Mouse (Mus musculus) 3T3-L1 (cell line): ENCODE measurements at regions not wholly inside any gene's neighbourhood (a gene's known extent, or its start where the extent isn't known, plus 50 kb on each side); places are given as distances from the start of the nearest gene placed in this dataset.

Experiments
- DNase-seq: peaks from one replicate; pipeline ENCODE4 v3.0.0-alpha.2; 2015; ENCODE audit warnings: low read depth, low spot score

GRCm38 (mm10) chr3:38697349-38697748 lies 189.4 kb upstream of the Fat4 start:
- no peak for DNase-seq

GRCm38 (mm10) chr3:38695836-38696235 lies 190.9 kb upstream of the Fat4 start:
- DNase-seq = no peak

- no peak for DNase-seq
These were observed 194.0 kb upstream of the Fat4 start for GRCm38 (mm10) chr3:38692768-38693167.

- DNase-seq = no peak
These were observed 199.8 kb upstream of the Ankrd50 start for GRCm38 (mm10) chr3:38684247-38684991.

DNA sequence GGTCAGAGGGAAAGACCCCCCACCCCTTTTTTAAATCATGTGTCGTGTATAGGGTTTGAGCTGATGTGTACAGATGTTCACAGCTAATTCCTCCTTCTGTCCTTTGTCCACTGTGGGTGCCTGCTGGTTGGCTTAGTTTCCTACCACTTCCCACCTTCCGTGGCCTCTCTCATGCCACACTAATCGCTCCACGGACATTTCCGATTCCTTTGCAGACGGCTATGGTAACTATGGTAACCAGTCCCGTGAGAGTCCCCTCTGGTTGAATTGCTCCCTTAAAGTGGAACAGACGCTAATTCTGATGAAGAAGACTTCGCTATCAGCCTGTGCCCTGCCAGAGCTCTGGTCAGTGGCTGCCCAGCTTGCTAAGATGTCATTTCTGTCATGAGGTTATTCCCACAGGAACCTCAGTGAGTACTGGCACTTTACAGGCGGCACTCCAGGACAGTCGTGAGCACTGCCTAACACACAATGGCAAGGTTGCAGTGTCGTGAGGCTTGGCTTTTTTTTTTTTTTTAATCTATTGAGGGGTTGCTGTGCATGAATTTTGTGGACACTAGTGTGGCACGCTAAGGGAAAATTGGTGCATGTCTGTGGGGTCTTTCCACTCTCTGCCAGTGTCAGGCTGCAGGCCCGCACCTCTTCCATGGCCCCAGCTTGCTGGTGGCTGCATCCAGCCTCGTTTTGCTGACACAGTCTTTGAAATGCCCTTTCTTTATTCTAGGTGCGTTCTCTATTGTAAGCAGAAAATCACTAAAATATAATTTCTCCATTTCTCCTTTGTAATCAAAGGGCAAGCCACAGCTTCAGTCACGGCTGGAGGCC lies 179.2 kb upstream of the Ankrd50 start:
- no peak for DNase-seq

GRCm38 (mm10) chr3:38663023-38663422 lies 178.4 kb upstream of the Ankrd50 start:
- DNase-seq = peak; percentile 42

DNA sequence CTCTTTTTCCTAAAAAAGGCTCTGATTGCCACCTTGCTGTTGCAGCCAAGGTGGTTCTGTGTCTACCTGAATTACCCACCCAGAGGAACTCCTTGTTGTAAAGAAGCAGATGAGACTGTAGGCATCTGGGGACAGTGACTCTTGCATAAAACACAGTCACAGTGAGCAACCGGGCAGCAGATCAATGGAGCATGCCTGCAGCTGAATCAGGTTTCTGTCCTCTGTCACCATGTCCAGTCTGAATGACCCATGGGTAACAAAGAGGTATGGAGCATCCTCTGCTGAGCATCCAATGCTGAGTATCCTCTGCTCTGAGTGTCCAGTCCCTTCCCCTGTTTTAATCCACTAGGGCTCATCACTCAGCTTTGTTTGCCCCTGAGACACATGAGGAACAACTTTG lies 172.1 kb upstream of the Ankrd50 start:
- no peak for DNase-seq

DNA sequence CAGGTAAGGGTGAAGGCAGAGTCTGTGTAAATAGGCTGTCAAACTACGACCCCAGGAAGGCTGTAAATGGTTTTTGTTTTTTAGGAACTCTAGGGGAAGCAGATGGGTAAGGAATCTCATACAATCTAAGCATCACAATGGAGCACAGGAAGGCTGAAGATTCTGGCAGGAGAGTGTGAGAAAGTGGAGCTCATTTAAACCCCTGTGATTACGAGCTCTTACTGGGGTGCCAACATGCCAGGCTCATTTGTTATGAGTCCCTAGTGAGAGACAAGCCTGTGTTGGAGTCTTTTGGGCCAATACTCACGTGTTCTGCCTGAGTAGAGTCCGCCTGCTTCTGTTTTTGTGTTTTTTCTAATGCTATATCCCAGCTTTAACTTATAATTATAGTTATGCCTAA lies 169.3 kb upstream of the Ankrd50 start:
- no peak for DNase-seq

GRCm38 (mm10) chr3:38652985-38653685 lies 168.5 kb upstream of the Ankrd50 start:
- no peak for DNase-seq

DNA sequence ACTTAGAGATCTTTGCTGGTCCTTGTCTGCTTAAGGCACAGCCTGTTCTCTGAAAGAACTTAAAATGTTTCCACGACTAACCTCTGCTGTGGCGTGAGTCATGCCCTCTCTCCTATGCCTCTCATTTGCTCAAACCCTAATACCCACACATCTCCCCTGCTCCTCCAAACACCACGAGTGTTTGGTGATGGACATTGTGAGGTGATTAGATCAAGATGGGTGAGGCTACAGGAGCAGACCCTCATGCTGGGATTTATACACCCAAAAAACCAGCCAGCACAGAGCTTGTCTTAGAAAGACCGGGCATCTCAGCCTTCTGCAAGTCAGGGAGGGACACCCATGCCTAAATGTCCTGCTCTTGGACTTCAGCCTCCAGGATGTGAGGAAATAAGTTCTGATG lies 165.5 kb upstream of the Ankrd50 start:
- no peak for DNase-seq

GRCm38 (mm10) chr3:38648633-38649032 lies 164.0 kb upstream of the Ankrd50 start:
- no peak for DNase-seq

- DNase-seq = no peak
These were observed 163.2 kb upstream of the Ankrd50 start for GRCm38 (mm10) chr3:38647737-38648330.

- DNase-seq = no peak
These were observed 157.1 kb upstream of the Ankrd50 start for GRCm38 (mm10) chr3:38641733-38642132.

DNA sequence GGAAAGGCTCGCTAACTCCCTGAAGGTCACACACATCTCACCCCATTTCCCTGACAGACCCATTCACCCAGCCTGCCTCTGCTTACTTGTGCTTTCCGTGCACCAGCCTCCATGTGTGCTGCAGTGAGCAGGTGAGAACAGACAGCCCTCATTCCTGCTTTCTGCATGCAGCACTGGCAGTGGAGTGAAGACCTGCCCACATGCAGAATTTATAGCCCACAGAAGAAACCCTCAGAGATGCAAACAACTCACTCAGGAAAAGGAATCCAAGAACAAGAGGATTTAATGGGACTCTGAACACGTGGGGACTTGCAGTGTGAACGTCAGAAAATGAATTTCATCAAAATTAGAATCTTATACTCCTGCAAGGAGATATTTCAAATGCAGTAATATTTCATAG lies 152.2 kb upstream of the Ankrd50 start:
- DNase-seq = no peak

DNA sequence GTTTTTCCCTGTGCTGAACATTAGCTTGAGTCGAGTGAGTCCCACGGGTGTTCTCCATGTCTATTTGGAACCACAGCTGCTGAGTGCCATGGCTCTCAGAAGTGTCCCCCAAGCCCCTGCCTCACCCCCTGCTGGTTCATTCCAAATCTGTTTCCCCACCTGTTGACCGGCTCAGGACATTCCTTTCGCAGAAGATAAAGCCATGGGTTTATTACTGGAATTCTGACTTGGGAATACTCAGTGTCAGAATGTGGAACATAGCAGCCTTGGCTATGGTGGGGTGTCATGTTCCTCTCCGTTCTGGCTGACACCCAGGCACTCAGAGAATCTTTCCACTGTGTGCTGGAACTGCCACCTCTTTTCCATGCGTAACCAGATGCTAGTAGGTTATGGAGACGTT lies 148.7 kb upstream of the Ankrd50 start:
- DNase-seq = no peak

DNA sequence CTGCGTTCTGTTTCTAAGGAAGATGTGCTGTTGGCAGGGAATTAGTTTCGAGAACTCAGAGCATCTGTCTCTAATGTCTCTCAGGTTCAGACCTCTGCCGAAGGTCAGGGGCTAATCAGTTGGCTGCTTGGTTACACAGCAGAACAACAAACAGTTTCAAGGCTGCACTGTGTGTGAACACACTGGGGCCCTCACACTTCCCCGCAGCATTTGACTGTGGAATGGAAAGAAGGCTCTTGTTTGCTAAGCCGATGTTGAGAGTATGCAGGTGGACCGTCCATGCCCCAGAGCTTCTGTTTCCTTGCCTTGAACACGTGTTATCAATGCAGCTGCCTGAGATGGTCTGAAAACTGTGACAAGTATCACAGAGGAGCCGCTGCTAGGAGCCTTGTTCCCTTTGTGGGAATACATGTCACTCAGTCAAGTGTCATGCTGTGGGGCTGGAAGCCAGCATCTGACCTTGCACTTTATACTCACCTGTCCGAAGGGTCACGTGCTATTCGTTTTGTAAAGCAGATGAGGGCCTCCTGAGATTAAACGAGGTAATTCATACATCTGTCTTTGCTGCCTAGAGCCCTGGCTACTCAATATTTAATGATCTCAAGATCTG lies 141.0 kb upstream of the Ankrd50 start:
- no peak for DNase-seq

- peak; percentile 15 for DNase-seq
These were observed 133.3 kb upstream of the Ankrd50 start for GRCm38 (mm10) chr3:38617989-38618388.

- no peak for DNase-seq
These were observed 132.6 kb upstream of the Ankrd50 start for GRCm38 (mm10) chr3:38617217-38617616.

- DNase-seq = no peak
These were observed 129.1 kb upstream of the Ankrd50 start for GRCm38 (mm10) chr3:38613706-38614105.

DNA sequence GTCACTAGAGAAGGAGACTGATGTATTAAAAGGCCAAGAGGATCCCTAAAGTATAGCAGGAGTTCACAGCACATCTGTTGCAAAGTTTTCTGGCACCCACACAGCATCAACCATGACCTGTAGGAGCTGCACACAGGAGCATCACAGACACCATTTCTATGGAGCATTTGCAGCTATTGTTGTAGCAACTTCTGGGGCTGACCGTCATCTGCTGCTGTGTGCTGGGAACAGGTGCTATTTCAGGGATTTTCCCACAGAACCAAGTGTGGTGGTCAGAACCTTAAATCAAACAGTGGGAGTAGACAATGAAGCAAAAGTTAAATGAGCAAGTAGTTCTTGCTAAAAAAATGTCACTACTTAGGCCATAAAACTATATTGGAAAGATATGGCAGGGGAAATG lies 106.9 kb upstream of the Ankrd50 start:
- DNase-seq = no peak

DNA sequence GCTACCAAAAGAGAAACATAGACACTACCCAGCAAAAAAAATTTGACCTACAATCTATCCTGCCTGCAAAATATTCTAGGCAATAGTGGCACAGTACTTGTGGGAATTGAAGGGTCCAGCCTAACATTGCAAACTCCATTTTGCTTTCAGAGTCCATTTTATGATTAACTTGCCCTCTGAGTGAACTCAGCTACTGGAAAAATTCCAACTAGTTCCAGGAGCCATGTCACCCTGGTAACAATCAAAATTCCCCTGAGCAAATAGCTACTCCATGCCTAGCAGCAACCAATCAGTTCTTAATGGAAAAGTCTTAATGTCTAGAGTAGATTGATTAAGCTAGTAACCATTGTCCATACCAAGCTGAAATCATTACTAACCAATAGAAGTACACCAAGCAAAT lies 104.3 kb upstream of the Ankrd50 start:
- DNase-seq = peak; percentile 9

DNA sequence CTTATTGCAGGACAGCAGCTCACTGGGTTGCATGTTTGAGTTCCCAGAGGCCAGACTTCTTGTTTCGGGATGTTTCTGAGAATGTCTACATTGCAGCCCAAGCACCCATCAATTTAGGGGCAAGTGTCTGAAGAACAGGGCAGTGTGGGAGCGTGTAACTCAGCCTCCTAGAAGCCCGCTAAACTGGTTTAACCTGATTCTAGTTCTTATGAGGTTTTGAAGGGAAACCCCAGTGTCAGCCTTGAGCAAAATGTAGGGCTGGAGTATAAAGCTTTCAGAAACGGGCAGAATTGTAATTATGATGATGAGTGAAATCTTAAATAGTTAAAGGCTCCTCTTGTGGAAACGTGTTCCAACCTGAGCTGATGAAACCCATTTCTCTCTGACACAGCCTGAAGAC lies 100.9 kb upstream of the Ankrd50 start:
- DNase-seq = no peak
